Mouse (Mus musculus): Measurements from ENCODE around the gene Rln3.
A peak's percentile ranks its signal among the peaks of the same experiment; 100 is the strongest.

Rln3 gene

GRCm38 (mm10) chr8:84044900-84045299 is at the start of gene Rln3:
Rln3 (minus strand) TSS chr8:84045000.
- no peak for DNase-seq (ENCODE audit: extremely low spot score)

- no peak for DNase-seq (ENCODE audit: extremely low spot score)
These were observed 45.8 kb upstream of the Rln3 start for GRCm38 (mm10) chr8:84090585-84090984.

GRCm38 (mm10) chr8:84089277-84089676 is 44.5 kb upstream of the Rln3 start:
- no peak for DNase-seq (ENCODE audit: extremely low spot score)

GRCm38 (mm10) chr8:84087821-84088220 is 43.0 kb upstream of the Rln3 start:
- DNase-seq (ENCODE audit: extremely low spot score) = no peak

- no peak for DNase-seq (ENCODE audit: extremely low spot score)
These were observed 42.4 kb upstream of the Rln3 start for GRCm38 (mm10) chr8:84087156-84087555.

GRCm38 (mm10) chr8:84084341-84085115 is 39.7 kb upstream of the Rln3 start:
- DNase-seq (ENCODE audit: extremely low spot score) = no peak

- peak; percentile 73 for DNase-seq (ENCODE audit: extremely low spot score)
These were observed 39.0 kb upstream of the Rln3 start for GRCm38 (mm10) chr8:84083829-84084241.

- no peak for DNase-seq (ENCODE audit: extremely low spot score)
These were observed 34.4 kb upstream of the Rln3 start for GRCm38 (mm10) chr8:84079206-84079605.

GRCm38 (mm10) chr8:84076849-84077248 is 32.0 kb upstream of the Rln3 start:
- DNase-seq (ENCODE audit: extremely low spot score) = no peak

GRCm38 (mm10) chr8:84076412-84076811 is 31.6 kb upstream of the Rln3 start:
- no peak for DNase-seq (ENCODE audit: extremely low spot score)

GRCm38 (mm10) chr8:84073230-84073976 is 28.6 kb upstream of the Rln3 start:
- no peak for DNase-seq (ENCODE audit: extremely low spot score)

GRCm38 (mm10) chr8:84072321-84072720 is 27.5 kb upstream of the Rln3 start:
- no peak for DNase-seq (ENCODE audit: extremely low spot score)

- no peak for DNase-seq (ENCODE audit: extremely low spot score)
These were observed 27.1 kb upstream of the Rln3 start for GRCm38 (mm10) chr8:84071921-84072320.

- no peak for DNase-seq (ENCODE audit: extremely low spot score)
These were observed 25.9 kb upstream of the Rln3 start for GRCm38 (mm10) chr8:84070667-84071066.

GRCm38 (mm10) chr8:84070241-84070640 is 25.4 kb upstream of the Rln3 start:
- no peak for DNase-seq (ENCODE audit: extremely low spot score)

- no peak for DNase-seq (ENCODE audit: extremely low spot score)
These were observed 24.9 kb upstream of the Rln3 start for GRCm38 (mm10) chr8:84069750-84070149.

- no peak for DNase-seq (ENCODE audit: extremely low spot score)
These were observed 24.4 kb upstream of the Rln3 start for GRCm38 (mm10) chr8:84069169-84069568.

GRCm38 (mm10) chr8:84068316-84069035 is 23.7 kb upstream of the Rln3 start:
- DNase-seq (ENCODE audit: extremely low spot score) = no peak

- no peak for DNase-seq (ENCODE audit: extremely low spot score)
These were observed 23.1 kb upstream of the Rln3 start for GRCm38 (mm10) chr8:84067911-84068310.

- peak; percentile 96 for DNase-seq (ENCODE audit: extremely low spot score)
These were observed 22.3 kb upstream of the Rln3 start for GRCm38 (mm10) chr8:84067047-84067573.

- peak; percentile 97 for DNase-seq (ENCODE audit: extremely low spot score)
These were observed 21.6 kb upstream of the Rln3 start, which contains the start of gene Rfx1 for GRCm38 (mm10) chr8:84066291-84066930. Rfx1 (plus strand) TSS chr8:84066834.

Measured in embryo, embryonic 9.5 days (tissue).